Mouse (Mus musculus) adrenal gland, postnatal 4 days (tissue): ENCODE measurements around the gene Smco3. TPM values are rescaled to one million over a fixed set of nuclear protein-coding genes. Genes with fewer than 3 reads are reported as not detected.
A peak's percentile ranks its signal among the peaks of the same experiment; 100 is the strongest.
"Not testable (repeated sequence)": the region's sequence is repeated elsewhere in the genome, so short reads cannot be mapped to it uniquely, and the experiment has no call there.

ENCODE experiments used
- DNase-seq, 2 experiments: peaks; one replicate each; pipeline ENCODE4 v3.0.0; 2021 to 2022; ENCODE audit warnings: low spot score in 2 of 2, mixed read lengths in 2 of 2
- total RNA-seq, 2 experiments: library from RNA; stranded (reverse); gene quantifications; 2 replicates each; pipeline ENCODE4 v1.2.3; 2021

Smco3 gene
- total RNA-seq, 2 experiments from 2014 or later, result 1.1 to 1.3 TPM

GRCm38 (mm10) chr6:136807395-136808013 lies 27.7 kb downstream of the Smco3 start:
- no peak for DNase-seq

GRCm38 (mm10) chr6:136806819-136807218 lies 28.4 kb downstream of the Smco3 start:
- no peak for DNase-seq

- DNase-seq, result no peak
These were observed 29.9 kb downstream of the Smco3 start for GRCm38 (mm10) chr6:136805409-136805775.

- no peak for DNase-seq
These were observed 30.4 kb downstream of the Smco3 start for GRCm38 (mm10) chr6:136804705-136805408.

- DNase-seq, result peak; percentile 92 to 96
These were observed 31.3 kb downstream of the Smco3 start, which contains the start of gene Hist4h4 for GRCm38 (mm10) chr6:136803739-136804633. Hist4h4 (minus strand) TSS chr6:136804415.

GRCm38 (mm10) chr6:136803093-136803738 lies 32.0 kb downstream of the Smco3 start:
- no peak for DNase-seq

- no peak for DNase-seq
These were observed 34.0 kb downstream of the Smco3 start for GRCm38 (mm10) chr6:136801274-136801673.

GRCm38 (mm10) chr6:136800710-136801109 lies 34.5 kb downstream of the Smco3 start:
- DNase-seq, result no peak

- DNase-seq, result not testable (repeated sequence)
These were observed 37.2 kb downstream of the Smco3 start for GRCm38 (mm10) chr6:136797874-136798693.

- DNase-seq, result no peak
These were observed 39.4 kb downstream of the Smco3 start for GRCm38 (mm10) chr6:136795850-136796249.

GRCm38 (mm10) chr6:136795110-136795509 lies 40.1 kb downstream of the Smco3 start:
- no peak for DNase-seq

- DNase-seq, result no peak
These were observed 41.3 kb downstream of the Smco3 start for GRCm38 (mm10) chr6:136793831-136794525.

GRCm38 (mm10) chr6:136792884-136793758 lies 42.1 kb downstream of the Smco3 start:
- DNase-seq, result no peak

GRCm38 (mm10) chr6:136789391-136789971 lies 45.8 kb downstream of the Smco3 start:
- DNase-seq, result no peak

GRCm38 (mm10) chr6:136782761-136783160 lies 52.5 kb downstream of the Smco3 start:
- no peak for DNase-seq

- no peak for DNase-seq
These were observed 53.1 kb downstream of the Smco3 start for GRCm38 (mm10) chr6:136782146-136782545.

- DNase-seq, result no peak
These were observed 53.8 kb downstream of the Smco3 start, which contains the start of gene Gucy2c for GRCm38 (mm10) chr6:136781377-136781986. Gucy2c (minus strand) TSS chr6:136781765.
